Mouse (Mus musculus): ENCODE results near the gene Kirrel. TPM values are rescaled to one million over a fixed set of nuclear protein-coding genes. Genes with fewer than 3 reads are reported as not detected.

Kirrel gene
- total RNA-seq, 2 experiments from 2014 or later: 5.8 to 6.0 TPM

DNA sequence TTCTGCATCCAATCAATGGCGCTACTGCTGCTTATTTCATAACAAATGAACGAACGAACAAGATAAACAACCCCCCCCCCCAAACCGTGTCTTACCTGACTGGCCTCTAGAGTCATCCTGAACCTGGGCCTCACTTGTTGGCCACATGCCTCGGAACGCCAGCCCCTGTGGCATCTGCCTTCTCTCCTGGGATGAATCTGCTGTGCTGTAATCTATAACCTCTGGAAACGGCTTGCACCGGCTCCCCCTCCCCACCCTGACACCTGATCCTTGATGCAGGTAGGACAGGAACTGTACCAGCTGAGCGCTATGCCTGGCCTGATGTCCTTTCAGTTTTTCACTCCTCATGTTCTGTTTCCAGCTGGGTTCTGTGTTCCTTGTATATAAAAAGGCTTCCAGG, 96.9 kb downstream of the Kirrel start:
- no peak for DNase-seq

DNA sequence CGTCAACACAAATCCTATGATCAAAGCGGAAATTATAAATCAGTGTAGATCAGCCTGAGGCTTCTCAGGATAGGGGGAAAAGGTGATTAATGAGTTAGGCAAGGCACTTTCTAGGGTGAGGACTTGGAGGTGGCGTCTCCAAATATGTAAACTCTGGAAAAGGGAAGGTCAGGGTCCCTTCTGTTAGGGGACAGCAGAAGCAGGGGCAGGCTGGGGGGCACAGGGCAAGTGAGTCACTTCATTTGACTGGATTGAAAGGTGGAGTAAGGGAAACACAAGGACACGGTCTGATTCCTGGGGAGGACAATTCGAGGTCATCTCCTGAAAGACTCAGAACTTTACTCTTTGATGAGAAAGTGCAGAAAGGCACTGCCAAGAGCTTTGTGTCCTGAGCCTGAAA, 97.6 kb downstream of the Kirrel start:
- no peak for DNase-seq

DNA sequence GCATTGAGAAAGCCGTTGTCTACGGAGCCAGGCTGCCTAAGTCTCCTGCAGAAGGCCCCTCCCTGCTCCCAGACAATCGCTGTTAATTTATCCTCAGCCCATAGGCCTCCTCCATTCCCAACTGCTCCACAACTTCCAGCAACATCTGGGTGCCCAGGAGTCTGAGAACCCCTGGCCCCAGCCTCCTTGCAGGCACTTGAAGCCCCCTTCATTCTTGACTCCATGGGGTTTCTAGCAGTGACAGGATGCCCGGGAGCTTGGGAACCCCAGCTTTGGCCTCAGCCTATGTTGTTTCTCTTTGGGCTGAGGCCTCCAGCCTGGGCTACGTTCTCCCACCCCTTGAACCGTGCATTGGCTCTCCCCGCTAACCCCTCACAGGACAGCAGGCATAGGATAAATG, 98.4 kb downstream of the Kirrel start:
- DNase-seq: no peak

DNA sequence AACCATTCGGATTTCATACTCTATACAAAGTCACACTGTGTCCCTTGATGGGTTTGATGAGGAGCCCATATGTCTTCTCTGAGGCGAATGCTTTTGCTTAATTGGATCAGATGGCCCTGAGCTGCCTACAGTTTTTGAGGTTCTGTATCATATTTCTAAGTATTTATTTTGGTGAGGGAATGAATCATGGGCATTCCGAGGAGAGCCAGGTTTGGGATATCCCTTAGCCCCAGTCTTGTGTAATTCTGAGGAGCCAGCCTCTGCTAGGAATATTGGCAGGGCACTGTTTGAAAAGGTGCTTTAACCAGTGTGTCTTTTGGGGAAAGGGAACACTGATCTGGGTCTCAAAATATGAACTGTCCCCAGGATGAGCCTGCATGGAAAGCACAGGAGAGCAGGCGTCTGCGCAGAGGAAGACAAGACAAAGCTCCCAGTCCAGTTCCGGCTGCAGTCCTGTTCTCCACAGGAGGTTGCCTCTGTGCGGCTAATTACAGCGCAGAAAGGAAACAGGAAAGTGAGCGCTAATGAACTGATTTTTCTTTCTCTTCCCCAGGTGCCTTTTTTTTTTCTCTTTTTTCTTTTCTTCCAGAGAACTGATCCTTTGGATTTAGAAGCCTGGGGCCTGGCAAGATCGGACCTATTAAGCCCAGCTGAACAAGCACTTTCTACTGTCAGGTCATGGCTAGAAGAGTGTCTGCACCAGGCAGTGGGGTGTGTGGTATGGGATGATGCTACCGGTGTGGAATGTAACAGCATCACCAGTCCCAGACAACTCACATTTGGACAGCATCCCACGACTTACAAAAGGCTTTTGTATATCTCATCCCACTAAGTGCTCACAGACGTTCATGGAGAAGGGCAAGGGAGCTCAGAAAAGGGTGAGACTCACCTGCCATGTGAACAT, 101.7 kb downstream of the Kirrel start:
- no peak for DNase-seq

DNA sequence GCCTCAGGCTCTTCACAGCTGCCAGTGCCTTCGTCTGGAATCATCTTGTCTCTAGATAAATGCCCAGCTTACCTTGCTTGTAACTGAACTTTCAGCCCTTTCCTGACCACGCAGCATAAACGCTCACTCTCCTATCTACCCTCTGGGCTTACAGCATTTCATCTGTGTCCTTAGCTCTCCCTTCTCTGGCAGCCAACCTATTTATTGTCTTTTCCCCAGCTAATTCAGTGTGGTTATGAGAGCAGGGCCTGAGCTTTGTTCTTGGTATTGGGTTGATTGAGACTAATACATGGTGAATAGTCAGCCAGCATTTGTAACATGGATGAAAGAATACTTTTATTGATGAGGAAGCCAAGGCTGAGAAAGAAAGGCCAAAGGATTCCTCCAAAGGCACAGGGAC, 102.4 kb downstream of the Kirrel start:
- no peak for DNase-seq

DNA sequence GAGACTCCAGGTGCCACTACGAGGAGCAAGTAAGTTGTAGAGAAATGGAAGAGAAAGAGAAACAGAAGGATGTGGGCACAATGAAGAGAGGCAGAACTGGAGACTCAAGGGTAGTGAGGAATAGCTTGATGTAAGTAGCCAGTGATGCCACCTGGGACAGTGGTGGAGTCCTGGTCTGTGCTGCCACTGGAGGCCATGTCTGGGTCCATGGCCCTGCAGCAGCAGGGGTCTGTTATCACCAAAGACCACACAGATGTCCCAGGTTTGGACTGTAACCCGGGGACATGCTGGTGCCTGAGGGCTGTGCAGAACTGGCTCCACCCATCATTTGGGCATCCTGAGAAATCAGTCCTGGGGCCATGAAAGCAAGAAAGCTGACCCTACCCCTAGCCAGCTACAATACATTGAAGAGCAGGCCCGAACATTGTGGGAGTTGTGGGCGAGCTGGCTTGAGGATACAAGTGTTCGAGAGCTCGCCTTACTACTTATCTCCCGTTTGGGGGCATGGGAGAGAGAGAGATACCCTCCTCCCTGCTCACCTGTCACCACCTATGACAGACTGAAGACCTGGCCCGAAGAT, 107.1 kb downstream of the Kirrel start:
- DNase-seq: no peak

DNA sequence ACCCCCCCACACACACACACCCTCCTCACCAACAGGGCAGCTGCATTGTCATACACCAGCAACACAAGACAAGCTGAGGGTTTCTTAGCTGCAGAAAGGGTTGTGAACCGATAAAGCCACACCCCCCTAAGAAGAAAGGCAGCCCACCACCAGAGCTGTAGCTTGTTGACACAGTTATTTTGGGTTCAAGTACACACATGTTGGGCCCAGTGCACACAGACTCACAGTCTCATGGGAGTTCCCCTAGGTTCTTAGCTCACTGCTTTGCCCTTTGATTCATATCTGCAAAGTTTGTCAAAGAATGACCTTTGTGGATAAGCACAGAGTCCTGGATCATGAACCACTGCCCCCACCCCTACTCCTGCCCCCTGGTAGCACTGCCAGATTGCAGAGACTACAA, 120.6 kb downstream of the Kirrel start:
- DNase-seq: no peak

DNA sequence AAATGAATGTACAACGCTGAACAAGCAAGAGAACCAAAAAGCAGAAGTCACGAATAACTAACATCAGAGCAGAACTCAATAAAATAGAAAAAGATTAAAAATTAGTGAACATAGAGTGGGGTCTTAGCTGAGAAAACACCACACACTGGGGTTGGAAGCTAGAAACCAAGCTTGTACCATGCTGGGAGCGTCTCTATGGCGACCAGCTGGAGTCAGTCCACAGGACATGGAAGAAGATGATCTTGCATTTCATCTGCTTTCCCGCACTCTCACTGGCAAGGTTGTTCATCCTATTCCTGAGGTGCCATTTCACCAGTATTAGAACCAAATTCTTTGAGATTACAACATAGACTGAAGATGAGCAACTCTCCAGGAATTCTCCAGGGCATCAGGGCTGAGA, 126.7 kb downstream of the Kirrel start:
- no peak for DNase-seq

DNA sequence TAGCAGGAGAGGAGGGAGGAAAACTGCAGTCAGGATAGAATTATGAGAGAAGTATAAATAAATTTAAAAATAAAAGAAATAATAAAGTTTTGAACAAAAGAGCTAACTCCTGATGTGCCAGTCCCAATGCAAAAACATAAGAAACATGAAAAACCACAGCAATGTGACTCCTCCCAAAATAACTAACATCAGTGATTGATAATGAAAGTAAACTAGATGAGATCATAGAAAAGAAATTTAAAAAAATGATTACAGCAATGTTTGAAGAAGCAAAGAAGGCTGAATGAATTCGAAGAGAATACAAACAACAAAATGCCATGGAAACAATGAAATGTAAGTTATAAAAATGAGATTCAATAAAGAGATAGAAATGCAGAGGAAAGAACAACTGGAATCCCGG, 132.8 kb downstream of the Kirrel start:
- DNase-seq: no peak

DNA sequence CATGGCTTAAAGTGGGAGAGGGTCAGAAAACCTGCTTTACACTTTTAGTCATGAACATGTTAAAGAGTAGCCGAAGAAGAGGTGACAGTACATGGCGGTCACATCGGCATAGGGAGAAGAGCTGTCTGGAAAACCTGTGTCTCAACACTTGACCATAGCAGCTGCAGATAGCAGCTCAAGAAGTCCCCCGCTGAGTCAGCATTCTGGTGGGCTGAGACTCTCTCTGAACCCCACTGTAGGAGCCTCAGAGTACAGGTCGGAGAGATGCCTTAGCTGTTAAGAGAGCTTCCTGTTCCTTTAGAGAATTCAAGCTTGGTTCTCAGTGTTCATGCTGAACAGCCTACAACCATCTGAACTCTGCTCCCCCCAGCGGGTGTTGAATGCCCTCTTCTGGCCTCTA, 136.0 kb downstream of the Kirrel start:
- no peak for DNase-seq

DNA sequence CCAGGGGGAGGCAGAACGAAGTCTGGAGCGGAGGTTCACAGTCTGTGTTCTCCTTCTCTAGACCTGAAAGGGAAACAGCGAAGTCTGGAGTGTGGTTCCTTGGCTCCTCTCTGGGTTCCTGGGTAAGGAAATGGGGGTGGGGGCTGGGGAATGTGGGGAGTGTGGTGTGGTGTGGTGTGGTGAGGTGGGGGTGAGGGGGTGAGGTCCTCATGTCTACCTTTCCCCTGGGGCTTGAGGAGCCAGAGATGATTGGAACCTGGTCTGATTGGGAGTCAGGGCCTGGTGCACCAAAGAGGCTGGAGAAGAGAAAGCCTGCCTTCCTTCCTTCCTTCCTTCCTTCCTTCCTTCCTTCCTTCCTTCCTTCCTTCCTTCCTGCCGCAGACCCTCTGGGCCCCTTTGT, 140.5 kb downstream of the Kirrel start:
- no peak for DNase-seq

DNA sequence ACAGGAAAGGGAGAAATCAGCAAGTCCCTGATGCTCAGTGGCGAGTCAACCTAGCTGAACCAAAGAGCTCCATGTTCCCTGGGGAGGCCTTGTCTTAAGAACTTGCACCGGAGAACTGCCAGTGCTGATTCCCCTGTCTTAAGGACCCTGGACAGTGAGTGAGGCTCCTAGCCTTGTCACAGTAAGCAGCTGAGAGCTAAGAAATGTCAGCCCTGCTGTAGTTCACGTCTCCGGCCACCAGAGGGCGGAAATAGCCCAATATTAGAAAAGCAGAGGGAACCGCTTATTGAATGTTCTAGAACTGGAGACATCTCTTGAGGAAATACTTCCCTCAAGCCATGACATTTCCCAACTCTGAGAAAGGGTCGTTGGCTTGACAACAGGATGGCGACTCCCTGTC, 141.2 kb downstream of the Kirrel start:
- DNase-seq: peak; percentile 47

DNA sequence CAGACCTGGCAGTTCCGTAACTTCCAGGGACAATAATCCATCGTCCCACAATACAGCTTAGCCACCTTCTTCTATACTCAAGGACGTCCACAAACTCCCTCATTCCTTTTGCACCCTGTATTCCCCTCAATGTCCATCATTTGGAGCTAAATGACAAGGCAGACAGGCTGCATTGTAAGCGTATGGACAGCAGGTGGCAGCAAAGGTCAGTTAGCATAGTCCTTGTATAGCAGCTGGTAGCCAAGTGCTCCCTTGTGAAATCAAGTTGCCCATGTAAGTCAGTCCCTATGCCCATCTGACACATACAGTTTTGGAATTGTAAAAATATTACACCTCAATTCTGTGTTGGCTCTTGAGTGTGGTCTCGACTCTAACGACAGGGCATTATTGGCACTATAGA, 143.7 kb downstream of the Kirrel start:
- no peak for DNase-seq

Other genes with a start within 250 kb of the Kirrel start
- gene Cd1d1, start 175.3 kb downstream of the Kirrel start, total RNA-seq (2021): 1 to 10 TPM; 4.3 to 9.5 TPM
- 1 to 10 TPM; 2.2 to 2.5 TPM for gene Fcrls, start 89.0 kb upstream of the Kirrel start, total RNA-seq (2021)
- gene Cd5l, start 183.1 kb upstream of the Kirrel start, total RNA-seq (2021): under 1 TPM in 1 of 2 experiments, not detected in 1; 0.13 TPM
- not detected for gene Fcrl1, start 201.6 kb upstream of the Kirrel start, total RNA-seq (2021)

All from gastrocnemius, postnatal 25 days (tissue).